In the genomic region with DNA sequence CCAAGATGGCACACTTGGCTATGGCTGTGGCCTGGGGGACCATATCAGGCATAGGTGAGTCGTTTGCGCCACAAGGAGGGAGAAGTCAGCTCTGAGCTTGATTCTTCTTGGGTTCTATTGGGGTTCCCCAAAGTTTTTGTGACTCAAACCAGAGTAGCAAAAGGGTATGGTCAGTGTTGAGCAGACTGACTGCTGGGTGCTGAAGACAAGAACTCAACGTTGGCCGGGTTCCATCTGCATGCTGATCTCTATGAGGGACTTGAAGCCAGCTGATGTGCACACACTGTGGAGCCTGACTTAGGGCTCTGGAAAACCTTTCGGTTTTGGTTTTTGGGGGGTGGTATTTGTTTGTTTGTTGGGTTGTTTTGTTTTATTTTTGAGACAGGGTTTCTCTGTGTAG, we compare ENCODE assay signal across 25 mouse cellular contexts. TPM values are rescaled to one million over a fixed set of nuclear protein-coding genes. Genes with fewer than 3 reads are reported as not detected.
A peak's percentile ranks its signal among the peaks of the same experiment; 100 is the strongest.
DNase-seq lines count a peak whose midpoint lies in the region; ATAC-seq and TF ChIP-seq lines count a peak whose summit lies in the region.
"Had no signal": no experiment of that assay in that cellular context is flagged by ENCODE, and none has a peak within 500 bp of the region (broad histone marks: within the 10 kb centered on the region; RNA-seq: fewer than 3 reads in every experiment).

No protein-coding gene starts in this region.

- H3K4me1 ChIP-seq in heart, adult 2 months (ENCODE audit: control insufficient read depth, insufficient read depth, low read length), result peaks cover 38% of the 10 kb centered on the region
- H3K4me1 ChIP-seq in olfactory bulb, adult 2 months (ENCODE audit: control insufficient read depth, insufficient read depth, low read length), result peaks cover 59% of the 10 kb centered on the region
- H3K4me1 ChIP-seq in intestine, embryonic 16.5 days (ENCODE audit: control insufficient read depth, insufficient read depth, low read length), result peaks cover 27% of the 10 kb centered on the region; the same call in 1 of the 2 replicates

- no peak for ATAC-seq in intestine, embryonic 16.5 days
- ATAC-seq: forebrain, postnatal 0 days; hindbrain, postnatal 0 days had no signal

- TF ChIP-seq POLR2A in heart, adult 2 months (IDR thresholded peaks at IDR 0.05; ENCODE audit: insufficient read depth, low read depth, low read length), result no peak
- TF ChIP-seq POLR2A in olfactory bulb, adult 2 months (IDR thresholded peaks at IDR 0.05; ENCODE audit: insufficient read depth, low read depth, low read length), result no peak

- no peak for DNase-seq in heart, adult 2 months
- DNase-seq in heart, postnatal 4 days, result no peak
- DNase-seq in layer of hippocampus, adult 2 months (ENCODE audit: low spot score in 2 of 2), result no peak
- no peak for DNase-seq in layer of hippocampus, adult 9-10 months (ENCODE audit: low spot score)
- DNase-seq in lung, postnatal 10 days, result peak; percentile 47
- DNase-seq in lung, postnatal 14 days, result no peak
- DNase-seq: adrenal gland, adult 8-10 months; cerebellum, adult 11 months; cerebellum, adult 8-10 months; cerebellum, postnatal 14 days; forebrain, postnatal 0 days had no signal

- peak overlapping the region; percentile 98 for H3K27ac ChIP-seq in heart, adult 2 months
- peak overlapping the region; percentile 44 for H3K27ac ChIP-seq in layer of hippocampus, adult 2 months
- peak overlapping the region; percentile 86 for H3K27ac ChIP-seq in olfactory bulb, adult 2 months (ENCODE audit: insufficient read depth, low read depth, low read length)
- H3K27ac ChIP-seq in intestine, embryonic 16.5 days (ENCODE audit: low read length), result no peak overlapping the region
- H3K27ac ChIP-seq: embryonic facial prominence, embryonic 13.5 days; forebrain, embryonic 12.5 days; hindbrain, embryonic 13.5 days; hindbrain, postnatal 0 days had no signal

- no peak overlapping the region for H3K4me3 ChIP-seq in heart, adult 2 months
- H3K4me3 ChIP-seq in layer of hippocampus, adult 2 months, result no peak overlapping the region
- H3K4me3 ChIP-seq in olfactory bulb, adult 2 months (ENCODE audit: insufficient read depth, low read depth, low read length), result no peak overlapping the region
- H3K4me3 ChIP-seq in intestine, embryonic 16.5 days (ENCODE audit: low read length), result no peak overlapping the region
- H3K4me3 ChIP-seq: embryonic facial prominence, embryonic 13.5 days; forebrain, embryonic 12.5 days; heart, embryonic 12.5 days; hindbrain, embryonic 13.5 days had no signal

- H3K4me2 ChIP-seq in intestine, embryonic 16.5 days (ENCODE audit: low read depth, low read length), result no peak overlapping the region
- H3K4me2 ChIP-seq: embryonic facial prominence, embryonic 13.5 days; forebrain, embryonic 12.5 days; heart, embryonic 12.5 days; hindbrain, embryonic 13.5 days had no signal

- no peak for TF ChIP-seq EP300 in heart, adult 2 months (IDR thresholded peaks at IDR 0.05; ENCODE audit: insufficient read depth, low read depth, low read length)

- no peaks in the 10 kb centered on the region for H3K9me3 ChIP-seq in intestine, embryonic 16.5 days (ENCODE audit: control insufficient read depth, low read length)
- H3K9me3 ChIP-seq: embryonic facial prominence, embryonic 13.5 days; forebrain, embryonic 12.5 days; heart, embryonic 12.5 days; hindbrain, embryonic 13.5 days had no signal

- peaks cover 12% of the 10 kb centered on the region for H3K36me3 ChIP-seq in heart, adult 2 months (ENCODE audit: control insufficient read depth, insufficient read depth, low read length)
- no peaks in the 10 kb centered on the region for H3K36me3 ChIP-seq in intestine, embryonic 16.5 days (ENCODE audit: control insufficient read depth, insufficient read depth, low read length)

- H3K79me2 ChIP-seq in heart, adult 2 months (replicated peaks; ENCODE audit: control insufficient read depth, insufficient read depth, low read length), result no peaks in the 10 kb centered on the region

- no peaks in the 10 kb centered on the region for H3K27me3 ChIP-seq in heart, adult 2 months (ENCODE audit: control insufficient read depth, insufficient read depth, low read length)
- no peaks in the 10 kb centered on the region for H3K27me3 ChIP-seq in intestine, embryonic 16.5 days (replicated peaks; ENCODE audit: control insufficient read depth, insufficient read depth, low read length)
- H3K27me3 ChIP-seq: embryonic facial prominence, embryonic 13.5 days; forebrain, embryonic 12.5 days; hindbrain, embryonic 13.5 days had no signal

- WGBS in heart, adult 2 months, result 66% methylated on average over 5 of the region's 5 CpGs
- WGBS in olfactory bulb, adult 2 months, result 91% methylated on average over 5 of the region's 5 CpGs
- WGBS in intestine, embryonic 16.5 days, result 89% methylated on average over 5 of the region's 5 CpGs

- intact Hi-C loops in heart, adult 2 months (cut with DNase I), result no loop called here

- TF ChIP-seq CTCF in heart, adult 2 months (IDR thresholded peaks at IDR 0.05), result no peak
- TF ChIP-seq CTCF in layer of hippocampus, adult 2 months (conservative IDR thresholded peaks at IDR 0.05), result no peak
- TF ChIP-seq CTCF in olfactory bulb, adult 2 months (IDR thresholded peaks at IDR 0.05; ENCODE audit: insufficient read depth, low read depth, low read length), result no peak

- H3K9ac ChIP-seq in heart, adult 2 months (ENCODE audit: low read depth, low read length), result no peak overlapping the region
- no peak overlapping the region for H3K9ac ChIP-seq in intestine, embryonic 16.5 days (ENCODE audit: low read depth, low read length)
- H3K9ac ChIP-seq: embryonic facial prominence, embryonic 13.5 days; forebrain, embryonic 12.5 days; forebrain, postnatal 0 days; heart, embryonic 12.5 days; hindbrain, embryonic 13.5 days had no signal

RNA-seq across cellular contexts. Expression of a gene that starts 3.2 kb away (rescaled TPM):
- 1 to 10 TPM; 2.9 to 3.4 TPM for total RNA-seq in heart, adult 2 months (2021)
- polyA plus RNA-seq in heart, adult 2 months (2012; rRNA removed), result 4.4 and 7.0 TPM in 2 replicates
- 1 to 10 TPM; 4.0 TPM for total RNA-seq in heart, postnatal 4 days (2021)
- total RNA-seq in layer of hippocampus, adult 2 months (2021), result 1 to 10 TPM; 6.2 to 6.8 TPM
- polyA plus RNA-seq in olfactory bulb, adult 2 months (2012; ENCODE audit: insufficient read depth, insufficient read length, low replicate concordance, missing spikeins), result not detected in 2 replicates
- polyA plus RNA-seq in intestine, embryonic 16.5 days (2015; fragmentation: Nextera tagmentation; extraction: Ambion mirVana), result 17.2 and 18.1 TPM in 2 replicates

RNA-seq across cellular contexts. Expression of a gene that starts 3.3 kb away (rescaled TPM):
- total RNA-seq in heart, adult 2 months (2021), result 100 to 1,000 TPM; 104 to 110 TPM
- polyA plus RNA-seq in heart, adult 2 months (2012; rRNA removed), result 178 and 194 TPM in 2 replicates
- total RNA-seq in heart, postnatal 4 days (2021), result 10 to 100 TPM; 82.9 to 87.9 TPM
- total RNA-seq in layer of hippocampus, adult 2 months (2021), result 100 to 1,000 TPM; 192 to 223 TPM
- 286 TPM in 1 of 2 replicates, not detected in the other for polyA plus RNA-seq in olfactory bulb, adult 2 months (2012; ENCODE audit: insufficient read depth, insufficient read length, low replicate concordance, missing spikeins)
- polyA plus RNA-seq in intestine, embryonic 16.5 days (2015; fragmentation: Nextera tagmentation; extraction: Ambion mirVana), result 38.5 and 41.8 TPM in 2 replicates

RNA-seq across cellular contexts. Expression of a gene that starts 14.4 kb away (rescaled TPM):
- total RNA-seq in heart, adult 2 months (2021), result 100 to 1,000 TPM in 1 of 2 experiments, 10 to 100 TPM in 1; 100.0 to 110 TPM
- 125 and 147 TPM in 2 replicates for polyA plus RNA-seq in heart, adult 2 months (2012; rRNA removed)
- 10 to 100 TPM; 61.8 to 75.0 TPM for total RNA-seq in heart, postnatal 4 days (2021)
- 10 to 100 TPM; 41.9 to 44.1 TPM for total RNA-seq in layer of hippocampus, adult 2 months (2021)
- not detected in 2 replicates for polyA plus RNA-seq in olfactory bulb, adult 2 months (2012; ENCODE audit: insufficient read depth, insufficient read length, low replicate concordance, missing spikeins)
- polyA plus RNA-seq in intestine, embryonic 16.5 days (2015; fragmentation: Nextera tagmentation; extraction: Ambion mirVana), result 37.5 and 38.6 TPM in 2 replicates

RNA-seq across cellular contexts. Expression of a gene that starts 22.6 kb away (rescaled TPM):
- not detected for total RNA-seq in heart, adult 2 months (2021)
- not detected in 2 replicates for polyA plus RNA-seq in heart, adult 2 months (2012; rRNA removed)
- total RNA-seq in heart, postnatal 4 days (2021), result not detected
- total RNA-seq in layer of hippocampus, adult 2 months (2021), result 1 to 10 TPM; 2.0 to 2.3 TPM
- not detected in 2 replicates for polyA plus RNA-seq in olfactory bulb, adult 2 months (2012; ENCODE audit: insufficient read depth, insufficient read length, low replicate concordance, missing spikeins)
- polyA plus RNA-seq in intestine, embryonic 16.5 days (2015; fragmentation: Nextera tagmentation; extraction: Ambion mirVana), result 0.29 TPM in 1 of 2 replicates, not detected in the other
- total RNA-seq: adrenal gland, adult 8-10 months; adrenal gland, postnatal 36 days; forebrain, postnatal 0 days; gastrocnemius, adult 18-20 months; gastrocnemius, postnatal 36 days; heart, adult 18-20 months; hematopoietic stem cell, adult 5-6 weeks had no signal
- polyA plus RNA-seq: forebrain, embryonic 12.5 days; heart, embryonic 12.5 days; heart, embryonic 16.5 days; hindbrain, embryonic 13.5 days; intestine, embryonic 14.5 days had no signal

RNA-seq across cellular contexts. Expression of a gene that starts 33.8 kb away (rescaled TPM):
- total RNA-seq in heart, adult 2 months (2021), result 10 to 100 TPM; 17.4 to 17.5 TPM
- 28.1 and 29.9 TPM in 2 replicates for polyA plus RNA-seq in heart, adult 2 months (2012; rRNA removed)
- total RNA-seq in heart, postnatal 4 days (2021), result 10 to 100 TPM; 26.0 to 26.6 TPM
- total RNA-seq in layer of hippocampus, adult 2 months (2021), result 10 to 100 TPM; 36.6 to 43.9 TPM
- not detected in 2 replicates for polyA plus RNA-seq in olfactory bulb, adult 2 months (2012; ENCODE audit: insufficient read depth, insufficient read length, low replicate concordance, missing spikeins)
- polyA plus RNA-seq in intestine, embryonic 16.5 days (2015; fragmentation: Nextera tagmentation; extraction: Ambion mirVana), result 11.0 and 15.4 TPM in 2 replicates
